Comparison of ENCODE assay signal across 29 mouse cellular contexts in genomic region chr4:11129269-11129668, GRCm38 (mm10). TPM values are rescaled to one million over a fixed set of nuclear protein-coding genes. Genes with fewer than 3 reads are reported as not detected.
DNase-seq lines count a peak whose midpoint lies in the region; ATAC-seq and TF ChIP-seq lines count a peak whose summit lies in the region.
"Had no signal": no experiment of that assay in that cellular context is flagged by ENCODE, and none has a peak within 500 bp of the region (broad histone marks: within the 10 kb centered on the region; RNA-seq: fewer than 3 reads in every experiment).

No protein-coding gene starts in this region.

- no peaks in the 10 kb centered on the region for H3K36me3 ChIP-seq in embryonic facial prominence, embryonic 14.5 days (ENCODE audit: control insufficient read depth, insufficient read depth, low read length)
- H3K36me3 ChIP-seq in embryonic facial prominence, embryonic 10.5 days (replicated peaks) = no peaks in the 10 kb centered on the region
- no peaks in the 10 kb centered on the region for H3K36me3 ChIP-seq in CH12.LX (replicated peaks in 1 of 2; ENCODE audit: control insufficient read depth in 1 of 2, insufficient read depth in 1 of 2, low read length in 1 of 2)
- no peaks in the 10 kb centered on the region for H3K36me3 ChIP-seq in small intestine, adult 2 months (ENCODE audit: control insufficient read depth, insufficient read depth, low read length)
- H3K36me3 ChIP-seq: forebrain, embryonic 10.5 days; hindbrain, embryonic 10.5 days; hindbrain, embryonic 15.5 days; limb, embryonic 12.5 days; midbrain, embryonic 12.5 days; neural tube, embryonic 12.5 days had no signal

- H3K9me3 ChIP-seq in embryonic facial prominence, embryonic 14.5 days (ENCODE audit: control insufficient read depth, low read length) = no peaks in the 10 kb centered on the region
- no peaks in the 10 kb centered on the region for H3K9me3 ChIP-seq in embryonic facial prominence, embryonic 10.5 days
- peaks cover 8% of the 10 kb centered on the region for H3K9me3 ChIP-seq in CH12.LX (replicated peaks; ENCODE audit: low read length)
- H3K9me3 ChIP-seq: hindbrain, embryonic 10.5 days; hindbrain, embryonic 15.5 days; limb, embryonic 12.5 days; midbrain, embryonic 12.5 days; neural tube, embryonic 12.5 days had no signal

- peaks cover 4% of the 10 kb centered on the region; the same call in 1 of the 2 replicates for H3K4me1 ChIP-seq in embryonic facial prominence, embryonic 14.5 days (ENCODE audit: control insufficient read depth, insufficient read depth, low read length)
- H3K4me1 ChIP-seq in embryonic facial prominence, embryonic 10.5 days = 0 out of 2 replicates have a peak, but pooled peaks cover 1% of the 10 kb centered on the region
- H3K4me1 ChIP-seq in CH12.LX (ENCODE audit: control insufficient read depth in 1 of 2, insufficient read depth in 2 of 2) = peaks cover 10 to 26% of the 10 kb centered on the region in 2 experiments
- peaks cover 6% of the 10 kb centered on the region; the same call in 1 of the 2 replicates for H3K4me1 ChIP-seq in brown adipose tissue, adult 24 weeks (ENCODE audit: control insufficient read depth, insufficient read depth, insufficient read length, low read length)
- H3K4me1 ChIP-seq in small intestine, adult 2 months (ENCODE audit: control insufficient read depth, insufficient read depth, insufficient read length, low read length) = peaks cover 5% of the 10 kb centered on the region; the same call in 1 of the 2 replicates
- H3K4me1 ChIP-seq: hindbrain, embryonic 15.5 days; limb, embryonic 12.5 days; midbrain, embryonic 12.5 days; neural tube, embryonic 12.5 days had no signal

- WGBS in embryonic facial prominence, embryonic 14.5 days = 61% methylated on average over 5 of the region's 5 CpGs
- 87% methylated on average over 5 of the region's 5 CpGs for WGBS in embryonic facial prominence, embryonic 10.5 days
- whole genome bisulfite sequencing in small intestine, adult 2 months = 80% methylated on average over 5 of the region's 5 CpGs

- peak; percentile 16 for DNase-seq in embryonic facial prominence, embryonic 14.5 days (ENCODE audit: low spot score)
- DNase-seq in embryonic facial prominence, embryonic 10.5 days (ENCODE audit: low spot score) = no peak
- peak; percentile 51 for DNase-seq in CH12.LX (ENCODE audit: extremely low read depth)
- DNase-seq in layer of hippocampus, adult 2 months (ENCODE audit: low spot score in 2 of 2) = no peak
- DNase-seq in gastrocnemius, postnatal 14 days = no peak
- DNase-seq: adrenal gland, adult 2 months; cerebellum, adult 18-20 months; cerebellum, postnatal 14 days; forebrain, postnatal 0 days; gastrocnemius, postnatal 10 days; heart, postnatal 14 days; kidney, adult 18-20 months; lung, adult 18-20 months; lung, postnatal 4 days; right cerebral cortex, adult 18-20 months; right cerebral cortex, postnatal 4 days; thymus, postnatal 4 days had no signal

- H3K79me2 ChIP-seq in CH12.LX (replicated peaks; ENCODE audit: control insufficient read depth, extremely low read depth, insufficient read depth, poor library complexity, severe bottlenecking) = no peaks in the 10 kb centered on the region

- H3K4me2 ChIP-seq in embryonic facial prominence, embryonic 14.5 days (ENCODE audit: low read depth, low read length) = no peak overlapping the region
- H3K4me2 ChIP-seq in CH12.LX (ENCODE audit: insufficient read depth, low read depth, poor library complexity, severe bottlenecking) = no peak overlapping the region
- H3K4me2 ChIP-seq: hindbrain, embryonic 15.5 days; limb, embryonic 12.5 days; midbrain, embryonic 12.5 days; neural tube, embryonic 12.5 days had no signal

- no peak for TF ChIP-seq RAD21 in CH12.LX (IDR thresholded peaks at IDR 0.05; ENCODE audit: low read depth, low read length)

- ATAC-seq in embryonic facial prominence, embryonic 14.5 days (ENCODE audit: low read depth) = no peak
- ATAC-seq: forebrain, postnatal 0 days; lung, postnatal 0 days had no signal

- no peak for TF ChIP-seq POLR2A in CH12.LX (IDR thresholded peaks at IDR 0.05; ENCODE audit: low read depth, low read length)
- no peak for TF ChIP-seq POLR2A in small intestine, adult 2 months (IDR thresholded peaks at IDR 0.05; ENCODE audit: low read depth, low read length)

- in situ Hi-C loops in CH12.LX (cut with MboI; ENCODE audit: low pct_ligation_motif_present, low pct_unique_long_range_greater_than_20kb, low sequenced_read_pairs) = no loop called here

- dilution Hi-C loops in CH12.LX (cut with MboI; ENCODE audit: extremely low pct_ligation_motif_present, extremely low pct_unique_long_range_greater_than_20kb, low sequenced_read_pairs) = no loop called here

- no peaks in the 10 kb centered on the region for H3K27me3 ChIP-seq in embryonic facial prominence, embryonic 14.5 days (replicated peaks; ENCODE audit: control insufficient read depth, insufficient read depth, low read length)
- H3K27me3 ChIP-seq in embryonic facial prominence, embryonic 10.5 days (replicated peaks; ENCODE audit: low read depth, poor library complexity, severe bottlenecking) = no peaks in the 10 kb centered on the region
- no peaks in the 10 kb centered on the region for H3K27me3 ChIP-seq in CH12.LX (replicated peaks)
- no peaks in the 10 kb centered on the region for H3K27me3 ChIP-seq in small intestine, adult 2 months (ENCODE audit: control insufficient read depth, insufficient read depth, low read length)
- H3K27me3 ChIP-seq: hindbrain, embryonic 15.5 days; limb, embryonic 12.5 days; midbrain, embryonic 12.5 days; neural tube, embryonic 12.5 days had no signal

- no peak overlapping the region for H3K27ac ChIP-seq in embryonic facial prominence, embryonic 14.5 days (replicated peaks; ENCODE audit: low read depth, low read length)
- H3K27ac ChIP-seq in embryonic facial prominence, embryonic 10.5 days (replicated peaks) = no peak overlapping the region
- H3K27ac ChIP-seq in CH12.LX (ENCODE audit: insufficient read depth, low read depth) = no peak overlapping the region
- H3K27ac ChIP-seq in brown adipose tissue, adult 24 weeks (replicated peaks; ENCODE audit: low read depth, low read length) = peak overlapping the region; percentile 58
- H3K27ac ChIP-seq in small intestine, adult 2 months (ENCODE audit: insufficient read depth, low read depth, low read length) = peak overlapping the region; percentile 47
- H3K27ac ChIP-seq in layer of hippocampus, adult 2 months = no peak overlapping the region
- H3K27ac ChIP-seq: forebrain, embryonic 10.5 days; hindbrain, embryonic 10.5 days; hindbrain, embryonic 15.5 days; left cerebral cortex, adult 2 months; limb, embryonic 12.5 days; midbrain, embryonic 12.5 days; neural tube, embryonic 12.5 days had no signal

- no peak overlapping the region for H3K9ac ChIP-seq in embryonic facial prominence, embryonic 14.5 days (ENCODE audit: low read depth, low read length)
- H3K9ac ChIP-seq in CH12.LX (ENCODE audit: insufficient read depth, low read depth) = no peak overlapping the region
- H3K9ac ChIP-seq: forebrain, postnatal 0 days; hindbrain, embryonic 15.5 days; limb, embryonic 12.5 days; midbrain, embryonic 12.5 days; neural tube, embryonic 12.5 days had no signal

- intact Hi-C loops in gastrocnemius, postnatal 14 days (cut with DNase I; ENCODE audit: low total_unique reads) = no loop called here

- no peak overlapping the region for H3K4me3 ChIP-seq in embryonic facial prominence, embryonic 14.5 days (ENCODE audit: low read depth, low read length)
- no peak overlapping the region for H3K4me3 ChIP-seq in embryonic facial prominence, embryonic 10.5 days
- H3K4me3 ChIP-seq in CH12.LX (replicated peaks in 1 of 3; ENCODE audit: low read depth in 2 of 3, low read length in 2 of 3, poor library complexity in 1 of 3) = no peak overlapping the region
- H3K4me3 ChIP-seq in brown adipose tissue, adult 24 weeks (ENCODE audit: insufficient read depth, low read depth, low read length) = no peak overlapping the region
- no peak overlapping the region for H3K4me3 ChIP-seq in small intestine, adult 2 months (ENCODE audit: low read depth, low read length)
- H3K4me3 ChIP-seq in layer of hippocampus, adult 2 months = no peak overlapping the region
- H3K4me3 ChIP-seq: forebrain, embryonic 10.5 days; hindbrain, embryonic 10.5 days; hindbrain, embryonic 15.5 days; left cerebral cortex, adult 2 months; limb, embryonic 12.5 days; megakaryocyte, embryonic 14.5 days; midbrain, embryonic 12.5 days; myocyte; neural tube, embryonic 12.5 days had no signal

- TF ChIP-seq EP300 in CH12.LX (IDR thresholded peaks at IDR 0.05; ENCODE audit: low read length) = peak; percentile 52; the same call in 1 of the 2 replicates

- no peak for TF ChIP-seq CTCF in CH12.LX (conservative IDR thresholded peaks at IDR 0.05 in 1 of 2, IDR thresholded peaks at IDR 0.05 in 1 of 2; ENCODE audit: low read depth in 2 of 2, low read length in 2 of 2)
- no peak for TF ChIP-seq CTCF in small intestine, adult 2 months (IDR thresholded peaks at IDR 0.05; ENCODE audit: extremely low read depth, insufficient read length, insufficient replicate concordance, low read depth, low read length)
- no peak for TF ChIP-seq CTCF in layer of hippocampus, adult 2 months (conservative IDR thresholded peaks at IDR 0.05)

TF ChIP-seq in CH12.LX, 34 proteins besides CTCF, POLR2A, EP300 and RAD21 (continues in another document):
- TF ChIP-seq GABPA (IDR thresholded peaks at IDR 0.05; ENCODE audit: insufficient replicate concordance, low read depth, low read length) = no peak
- TF ChIP-seq MEF2A (IDR thresholded peaks at IDR 0.05; ENCODE audit: borderline replicate concordance, low read depth, low read length) = peak; percentile 87
- peak; percentile 50 for TF ChIP-seq IRF4 (IDR thresholded peaks at IDR 0.05; ENCODE audit: low read depth, low read length)
- TF ChIP-seq CHD2 (IDR thresholded peaks at IDR 0.05; ENCODE audit: low read length) = no peak
- no peak for TF ChIP-seq USF2 (conservative IDR thresholded peaks at IDR 0.05; ENCODE audit: low read depth, low read length)
- TF ChIP-seq JUND (conservative IDR thresholded peaks at IDR 0.05; ENCODE audit: low read depth, low read length) = no peak
- TF ChIP-seq BHLHE40 (IDR thresholded peaks at IDR 0.05; ENCODE audit: low read depth, low read length) = peak; percentile 75
- TF ChIP-seq SMC3 (IDR thresholded peaks at IDR 0.05; ENCODE audit: low read depth, low read length) = no peak
- peak; percentile 51; the same call in 1 of the 2 replicates for TF ChIP-seq ETS1 (conservative IDR thresholded peaks at IDR 0.05; ENCODE audit: low read depth, low read length)

RNA-seq across cellular contexts. Expression of gene Trp53inp1, which starts 27.0 kb away (rescaled TPM):
- polyA plus RNA-seq in embryonic facial prominence, embryonic 14.5 days (2014; fragmentation: Nextera tagmentation; extraction: Ambion mirVana) = 20.2 and 21.1 TPM in 2 replicates
- 15.3 and 17.2 TPM in 2 replicates for polyA plus RNA-seq in embryonic facial prominence, embryonic 10.5 days (2016; fragmentation: Nextera tagmentation; extraction: Ambion mirVana)
- 8.1 and 11.3 TPM in 2 replicates for total RNA-seq in CH12.LX (2012; rRNA removed)
- total RNA-seq in CH12.LX (2014; rRNA removed) = 15.7 and 16.3 TPM in 2 replicates
- 4.4 and 5.3 TPM in 2 replicates for polyA plus RNA-seq in CH12.LX (2012; ENCODE audit: insufficient read length, low read depth)
- 7.4 and 17.2 TPM in 2 replicates for polyA plus RNA-seq in brown adipose tissue, adult 24 weeks (2012; ENCODE audit: insufficient read depth, insufficient read length, missing spikeins)
- polyA plus RNA-seq in small intestine, adult 2 months (2012; rRNA removed) = 0.81 and 3.6 TPM in 2 replicates
- 10 to 100 TPM; 13.2 to 15.8 TPM for total RNA-seq in layer of hippocampus, adult 2 months (2021)
- 10 to 100 TPM; 11.3 to 21.3 TPM for total RNA-seq in gastrocnemius, postnatal 14 days (2021)

Comparison
In these comparisons a context has a peak if more than half of its experiments do, and no peak if none do; other contexts are left out.
1. DNase-seq: peak in embryonic facial prominence, embryonic 14.5 days (single experiment) and CH12.LX (single experiment); none in embryonic facial prominence, embryonic 10.5 days (single experiment), layer of hippocampus, adult 2 months (0 of 2) and gastrocnemius, postnatal 14 days (single experiment).
2. H3K27ac ChIP-seq: peak in brown adipose tissue, adult 24 weeks (single experiment) and small intestine, adult 2 months (single experiment); none in embryonic facial prominence, embryonic 14.5 days (single experiment), embryonic facial prominence, embryonic 10.5 days (single experiment), CH12.LX (single experiment) and layer of hippocampus, adult 2 months (single experiment).